Mouse (Mus musculus): ENCODE measurements around the gene Gm10382. TPM values are rescaled to one million over a fixed set of nuclear protein-coding genes. Genes with fewer than 3 reads are reported as not detected.

Gm10382 gene
- polyA plus RNA-seq, 1 experiment from 2014 or later = 0.56 TPM

Other genes starting within 250 kb of the Gm10382 start
- gene Ncor2, start 210.1 kb upstream of the Gm10382 start, polyA plus RNA-seq (2015; fragmentation: Nextera tagmentation; extraction: Ambion mirVana) = 28.7 and 30.5 TPM in 2 replicates
- gene Scarb1, start 48.2 kb upstream of the Gm10382 start, polyA plus RNA-seq (2015; fragmentation: Nextera tagmentation; extraction: Ambion mirVana) = 61.2 and 65.6 TPM in 2 replicates
- gene Ubc, start 880 bp downstream of the Gm10382 start, polyA plus RNA-seq (2015; fragmentation: Nextera tagmentation; extraction: Ambion mirVana) = 1,173 and 1,218 TPM in 2 replicates
- gene Dhx37, start 44.8 kb downstream of the Gm10382 start, polyA plus RNA-seq (2015; fragmentation: Nextera tagmentation; extraction: Ambion mirVana) = 9.9 and 11.7 TPM in 2 replicates
- gene Bri3bp, start 52.2 kb downstream of the Gm10382 start, polyA plus RNA-seq (2015; fragmentation: Nextera tagmentation; extraction: Ambion mirVana) = 35.6 and 39.2 TPM in 2 replicates
- gene Aacs, start 86.5 kb downstream of the Gm10382 start, polyA plus RNA-seq (2015; fragmentation: Nextera tagmentation; extraction: Ambion mirVana) = 36.8 TPM in 2 replicates
- 0.03 and 0.11 TPM in 2 replicates for gene Tmem132b, start 142.5 kb downstream of the Gm10382 start, polyA plus RNA-seq (2015; fragmentation: Nextera tagmentation; extraction: Ambion mirVana)